Mouse (Mus musculus): ENCODE data around the gene Fabp3. TPM values are rescaled to one million over a fixed set of nuclear protein-coding genes. Genes with fewer than 3 reads are reported as not detected.

Fabp3 gene
- polyA plus RNA-seq, 1 experiment from 2014 or later: 7.1 TPM

DNA sequence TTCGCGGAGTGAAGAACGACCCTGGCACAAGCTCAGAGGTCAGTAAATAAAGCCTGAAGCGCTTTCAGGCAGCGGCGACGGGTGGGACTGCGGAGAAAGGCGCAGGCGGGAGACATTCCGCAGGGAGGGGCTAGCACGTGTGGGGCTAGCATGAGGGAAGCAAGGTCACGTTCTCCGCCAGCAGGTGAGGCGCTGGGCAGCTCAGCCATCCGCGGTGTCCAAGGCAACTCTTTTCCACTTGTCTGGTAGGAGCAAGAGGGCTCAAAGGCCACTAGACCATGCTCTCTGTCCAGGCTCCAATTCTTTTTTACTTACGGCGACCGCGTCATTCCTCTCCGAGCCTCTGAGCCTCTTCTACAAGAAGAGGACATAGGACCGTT lies 554 bp upstream of the Fabp3 start:
- peak; percentile 54; the same call in 1 of the 2 replicates for ATAC-seq
- Histone ChIP-seq H3K9me3 (ENCODE audit: control insufficient read depth) (no peaks in the 10 kb centered on the region), H3K9ac (ENCODE audit: low read depth, low read length) (no peak overlapping the region), H3K4me2 (replicated peaks; ENCODE audit: low read depth) (peak overlapping the region; percentile 89), H3K36me3 (ENCODE audit: control insufficient read depth, insufficient read depth) (no peaks in the 10 kb centered on the region), H3K4me3 (ENCODE audit: low read depth, low read length) (peak overlapping the region; percentile 42), H3K27me3 (replicated peaks; ENCODE audit: control insufficient read depth, insufficient read depth, low read length) (peaks cover 25% of the 10 kb centered on the region; the same call in 1 of the 2 replicates), H3K27ac (ENCODE audit: low read depth, low read length) (no peak overlapping the region), H3K4me1 (replicated peaks; ENCODE audit: control insufficient read depth, insufficient read depth, low read length) (0 out of 2 replicates have a peak, but pooled peaks cover 2% of the 10 kb centered on the region)
- TF ChIP-seq CTCF (IDR thresholded peaks at IDR 0.05; ENCODE audit: low read depth): 0 out of 2 replicates have a peak, but pooled peaks have one; percentile 7
- WGBS: under 1% methylated on average over 23 of the region's 23 CpGs

DNA sequence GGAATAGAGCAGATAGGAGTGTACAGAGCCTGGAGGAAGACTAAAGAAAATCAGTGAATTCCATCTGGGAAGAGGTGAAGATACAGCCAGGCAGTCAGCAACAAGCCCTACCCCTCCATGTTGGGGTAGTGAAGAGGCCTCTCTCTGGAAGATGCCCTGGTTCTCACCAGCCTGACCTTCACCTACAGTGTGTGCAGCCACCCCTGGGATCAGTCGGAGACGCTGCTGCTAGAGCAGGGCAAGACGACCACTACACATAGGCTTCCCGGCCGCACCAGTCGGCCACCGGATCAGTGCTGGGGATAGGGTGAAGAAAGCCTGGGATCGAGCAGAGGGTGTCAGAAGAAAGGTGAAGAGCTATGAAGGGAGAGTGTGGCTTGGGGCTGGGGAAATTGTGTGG lies 859 bp downstream of the Fabp3 start:
- no peak for TF ChIP-seq CTCF (IDR thresholded peaks at IDR 0.05; ENCODE audit: low read depth)
- H3K9me3 ChIP-seq (ENCODE audit: control insufficient read depth): no peaks in the 10 kb centered on the region
- 64% methylated on average over 8 of the region's 8 CpGs for WGBS
- no peak overlapping the region for H3K27ac ChIP-seq (ENCODE audit: low read depth, low read length)
- peaks cover 25% of the 10 kb centered on the region; the same call in 1 of the 2 replicates for H3K27me3 ChIP-seq (replicated peaks; ENCODE audit: control insufficient read depth, insufficient read depth, low read length)
- 0 out of 2 replicates have a peak, but pooled peaks cover 2% of the 10 kb centered on the region for H3K4me1 ChIP-seq (replicated peaks; ENCODE audit: control insufficient read depth, insufficient read depth, low read length)
- peaks cover 1% of the 10 kb centered on the region; the same call in 1 of the 2 replicates for H3K36me3 ChIP-seq (ENCODE audit: control insufficient read depth, insufficient read depth)
- ATAC-seq: no peak
- H3K4me2 ChIP-seq (replicated peaks; ENCODE audit: low read depth): no peak overlapping the region
- no peak overlapping the region for H3K4me3 ChIP-seq (ENCODE audit: low read depth, low read length)
- no peak overlapping the region for H3K9ac ChIP-seq (ENCODE audit: low read depth, low read length)

DNA sequence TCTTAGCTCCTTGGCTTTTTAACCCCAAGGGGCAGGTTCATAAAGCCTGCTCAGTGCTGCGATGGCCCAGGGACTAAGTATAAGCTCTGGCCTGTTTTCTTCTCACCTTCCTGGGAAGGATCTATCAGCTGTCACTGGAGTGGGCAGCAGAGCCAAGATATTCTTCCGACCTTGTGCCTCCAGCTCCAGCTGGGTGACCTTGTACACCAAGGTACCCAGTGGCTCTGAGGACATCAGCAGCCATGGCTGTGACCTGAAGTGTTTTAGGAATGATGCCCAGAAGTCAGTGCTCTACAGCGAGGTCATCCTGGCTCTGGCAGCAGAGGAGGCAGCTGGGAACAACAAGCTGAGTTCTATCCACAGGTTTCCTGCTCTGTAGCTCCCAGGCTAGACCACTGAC lies 4.1 kb downstream of the Fabp3 start:
- Histone ChIP-seq H3K4me2 (replicated peaks; ENCODE audit: low read depth) (no peak overlapping the region), H3K27me3 (replicated peaks; ENCODE audit: control insufficient read depth, insufficient read depth, low read length) (peaks cover 20% of the 10 kb centered on the region; the same call in 1 of the 2 replicates), H3K4me1 (replicated peaks; ENCODE audit: control insufficient read depth, insufficient read depth, low read length) (no peaks in the 10 kb centered on the region), H3K36me3 (ENCODE audit: control insufficient read depth, insufficient read depth) (peaks cover 21% of the 10 kb centered on the region), H3K9ac (ENCODE audit: low read depth, low read length) (no peak overlapping the region), H3K9me3 (ENCODE audit: control insufficient read depth) (no peaks in the 10 kb centered on the region), H3K4me3 (ENCODE audit: low read depth, low read length) (no peak overlapping the region), H3K27ac (ENCODE audit: low read depth, low read length) (no peak overlapping the region)
- 78% methylated on average over 3 of the region's 3 CpGs for WGBS
- no peak for ATAC-seq
- no peak for TF ChIP-seq CTCF (IDR thresholded peaks at IDR 0.05; ENCODE audit: low read depth)

GRCm38 (mm10) chr4:130313552-130313951 lies 5.2 kb downstream of the Fabp3 start:
- WGBS: 81% methylated on average over 4 of the region's 4 CpGs
- H3K27ac ChIP-seq (ENCODE audit: low read depth, low read length): no peak overlapping the region
- ATAC-seq: no peak
- no peaks in the 10 kb centered on the region for H3K9me3 ChIP-seq (ENCODE audit: control insufficient read depth)
- H3K36me3 ChIP-seq (ENCODE audit: control insufficient read depth, insufficient read depth): peaks cover 30% of the 10 kb centered on the region
- H3K4me1 ChIP-seq (replicated peaks; ENCODE audit: control insufficient read depth, insufficient read depth, low read length): no peaks in the 10 kb centered on the region
- peaks cover 12% of the 10 kb centered on the region; the same call in 1 of the 2 replicates for H3K27me3 ChIP-seq (replicated peaks; ENCODE audit: control insufficient read depth, insufficient read depth, low read length)
- H3K4me3 ChIP-seq (ENCODE audit: low read depth, low read length): no peak overlapping the region
- no peak overlapping the region for H3K9ac ChIP-seq (ENCODE audit: low read depth, low read length)
- no peak overlapping the region for H3K4me2 ChIP-seq (replicated peaks; ENCODE audit: low read depth)
- TF ChIP-seq CTCF (IDR thresholded peaks at IDR 0.05; ENCODE audit: low read depth): no peak

DNA sequence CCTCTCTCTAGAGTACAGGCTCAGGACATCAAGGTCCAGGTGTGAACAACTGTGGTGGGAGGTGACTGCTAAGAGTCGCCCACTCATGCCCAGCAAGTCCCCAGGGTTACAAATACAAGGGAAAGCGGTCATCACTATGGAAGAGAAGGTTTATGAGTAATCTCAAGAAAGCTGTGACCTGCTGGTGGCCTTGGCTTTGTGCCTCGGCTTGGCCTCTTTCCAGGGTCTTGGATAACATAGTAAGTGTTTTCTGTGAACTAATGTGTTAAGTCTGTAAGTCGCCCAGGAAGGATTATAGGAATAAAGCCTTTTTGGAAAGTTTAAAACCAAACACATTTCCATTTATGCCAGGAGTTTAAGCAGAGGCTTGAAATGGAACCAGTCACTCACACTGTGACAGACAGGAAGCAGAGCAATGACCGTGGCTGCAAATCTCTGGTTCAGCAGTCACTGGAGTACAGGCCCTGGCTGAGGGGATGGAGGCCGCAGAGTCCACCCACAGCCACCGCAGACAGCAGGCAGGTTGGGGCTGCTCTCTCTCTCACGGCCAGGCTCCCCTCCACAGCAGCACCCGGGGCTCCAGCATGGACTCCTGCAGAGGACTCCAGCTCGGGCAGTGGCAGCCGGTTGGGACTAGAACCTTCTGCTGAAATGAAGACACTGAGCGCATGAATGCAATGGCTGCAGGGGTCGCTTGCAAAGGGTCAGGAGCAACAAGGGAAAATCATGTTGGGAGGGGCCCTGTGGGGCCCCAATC lies 7.6 kb downstream of the Fabp3 start:
- Histone ChIP-seq H3K4me3 (ENCODE audit: low read depth, low read length) (no peak overlapping the region), H3K9ac (ENCODE audit: low read depth, low read length) (no peak overlapping the region), H3K27ac (ENCODE audit: low read depth, low read length) (no peak overlapping the region), H3K4me2 (replicated peaks; ENCODE audit: low read depth) (no peak overlapping the region), H3K4me1 (replicated peaks; ENCODE audit: control insufficient read depth, insufficient read depth, low read length) (no peaks in the 10 kb centered on the region), H3K36me3 (ENCODE audit: control insufficient read depth, insufficient read depth) (peaks cover 43% of the 10 kb centered on the region), H3K27me3 (replicated peaks; ENCODE audit: control insufficient read depth, insufficient read depth, low read length) (no peaks in the 10 kb centered on the region), H3K9me3 (ENCODE audit: control insufficient read depth) (no peaks in the 10 kb centered on the region)
- no peak for TF ChIP-seq CTCF (IDR thresholded peaks at IDR 0.05; ENCODE audit: low read depth)
- no peak for ATAC-seq
- WGBS: 69% methylated on average over 13 of the region's 13 CpGs

- no peak for TF ChIP-seq CTCF (IDR thresholded peaks at IDR 0.05; ENCODE audit: low read depth)
- 86% methylated on average over 10 of the region's 10 CpGs for WGBS
- Histone ChIP-seq H3K9ac (ENCODE audit: low read depth, low read length) (no peak overlapping the region), H3K36me3 (ENCODE audit: control insufficient read depth, insufficient read depth) (peaks cover 47% of the 10 kb centered on the region), H3K4me2 (replicated peaks; ENCODE audit: low read depth) (no peak overlapping the region), H3K4me3 (ENCODE audit: low read depth, low read length) (no peak overlapping the region), H3K27ac (ENCODE audit: low read depth, low read length) (no peak overlapping the region), H3K9me3 (ENCODE audit: control insufficient read depth) (no peaks in the 10 kb centered on the region), H3K27me3 (replicated peaks; ENCODE audit: control insufficient read depth, insufficient read depth, low read length) (no peaks in the 10 kb centered on the region), H3K4me1 (replicated peaks; ENCODE audit: control insufficient read depth, insufficient read depth, low read length) (no peaks in the 10 kb centered on the region)
- no peak for ATAC-seq
These were observed 8.3 kb downstream of the Fabp3 start for GRCm38 (mm10) chr4:130316691-130317090.

Measured in intestine, postnatal 0 days (tissue).